ENCODE assay signal across 8 mouse cellular contexts in the genomic region with DNA sequence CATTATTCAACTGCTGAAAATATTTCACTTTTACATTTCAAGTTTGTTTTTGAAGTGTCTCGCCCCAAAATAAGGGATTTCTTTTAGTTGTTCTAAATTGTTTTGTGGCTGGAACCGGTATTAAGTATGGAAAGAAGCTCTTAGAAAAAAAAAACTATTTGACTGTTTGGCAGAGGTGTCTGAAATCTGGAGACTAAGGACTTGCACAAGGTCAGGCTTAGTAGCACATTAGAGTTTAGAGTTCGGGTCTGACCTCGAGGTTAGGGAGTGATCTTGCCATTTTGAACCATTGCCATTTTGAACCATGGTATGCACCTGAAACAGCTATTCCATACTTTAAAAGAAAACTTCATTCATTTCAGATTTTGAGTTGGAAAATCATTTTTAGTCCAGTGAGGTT. TPM values are rescaled to one million over a fixed set of nuclear protein-coding genes. Genes with fewer than 3 reads are reported as not detected.
DNase-seq lines count a peak whose midpoint lies in the region; ATAC-seq and TF ChIP-seq lines count a peak whose summit lies in the region.

No protein-coding gene starts in this region.

- peak overlapping the region; percentile 58; the same call in 1 of the 2 replicates for H3K27ac ChIP-seq in kidney, embryonic 15.5 days
- peak overlapping the region; percentile 88 to 100 for H3K27ac ChIP-seq in heart, embryonic 14.5 days (replicated peaks in 1 of 2; ENCODE audit: control insufficient read depth in 1 of 2, insufficient read depth in 1 of 2, low read depth in 2 of 2, low read length in 2 of 2)
- H3K27ac ChIP-seq in liver, postnatal 0 days (ENCODE audit: low read depth), result peak overlapping the region; percentile 75

- peak overlapping the region; percentile 65 for H3K4me2 ChIP-seq in kidney, embryonic 15.5 days
- peak overlapping the region; percentile 85 for H3K4me2 ChIP-seq in heart, embryonic 14.5 days (ENCODE audit: low read length)
- H3K4me2 ChIP-seq in liver, postnatal 0 days (ENCODE audit: low read depth, low read length), result peak overlapping the region; percentile 75

- no peak for ATAC-seq in kidney, embryonic 15.5 days (replicated peaks; ENCODE audit: low FRiP score)
- ATAC-seq in heart, embryonic 14.5 days (ENCODE audit: insufficient number of reproducible peaks, insufficient read depth, low FRiP score, low read depth), result no peak
- no peak for ATAC-seq in liver, postnatal 0 days

- 1% methylated on average over 4 of the region's 4 CpGs for WGBS in kidney, embryonic 15.5 days
- WGBS in heart, embryonic 14.5 days, result under 1% methylated on average over 4 of the region's 4 CpGs
- WGBS in liver, postnatal 0 days (ENCODE audit: insufficient replicate concordance), result 1% methylated on average over 4 of the region's 4 CpGs

- H3K9me3 ChIP-seq in kidney, embryonic 15.5 days (replicated peaks), result no peaks in the 10 kb centered on the region
- H3K9me3 ChIP-seq in heart, embryonic 14.5 days (ENCODE audit: control insufficient read depth, low read length), result no peaks in the 10 kb centered on the region
- no peaks in the 10 kb centered on the region for H3K9me3 ChIP-seq in liver, postnatal 0 days (ENCODE audit: low read length)

- H3K27me3 ChIP-seq in kidney, embryonic 15.5 days, result no peaks in the 10 kb centered on the region
- no peaks in the 10 kb centered on the region for H3K27me3 ChIP-seq in heart, embryonic 14.5 days (ENCODE audit: control insufficient read depth, insufficient read depth, low read length)
- H3K27me3 ChIP-seq in liver, postnatal 0 days (ENCODE audit: insufficient read depth, low read length), result no peaks in the 10 kb centered on the region

- H3K4me3 ChIP-seq in kidney, embryonic 15.5 days (replicated peaks), result peak overlapping the region; percentile 94
- H3K4me3 ChIP-seq in heart, embryonic 14.5 days (ENCODE audit: control insufficient read depth in 1 of 2, insufficient read depth in 1 of 2, low read depth in 1 of 2, low read length in 2 of 2), result peak overlapping the region; percentile 48 to 97; a peak in 3 of 4 replicates
- peak overlapping the region; percentile 88 for H3K4me3 ChIP-seq in liver, postnatal 0 days (ENCODE audit: low read depth, low read length)

- DNase-seq in kidney, postnatal 25 days, result no peak
- peak; percentile 21 for DNase-seq in ZHBTc4 (ENCODE audit: low read depth, low spot score)
- no peak for DNase-seq in liver, postnatal 0 days
- no peak for DNase-seq in layer of hippocampus, postnatal 14 days (ENCODE audit: low spot score in 2 of 2)
- DNase-seq in adrenal gland, postnatal 36 days, result no peak
- no peak for DNase-seq in ovary, postnatal 14 days (ENCODE audit: low spot score)

- no peak; the same call in 1 of the 2 replicates for TF ChIP-seq EP300 in liver, postnatal 0 days (IDR thresholded peaks at IDR 0.05; ENCODE audit: low read depth)

- H3K36me3 ChIP-seq in kidney, embryonic 15.5 days, result peaks cover 18% of the 10 kb centered on the region
- H3K36me3 ChIP-seq in heart, embryonic 14.5 days (ENCODE audit: control insufficient read depth, insufficient read depth, low read length), result peaks cover 23% of the 10 kb centered on the region
- H3K36me3 ChIP-seq in liver, postnatal 0 days (replicated peaks; ENCODE audit: insufficient read depth, low read length), result peaks cover 21% of the 10 kb centered on the region

- peak overlapping the region; percentile 52 for H3K9ac ChIP-seq in kidney, embryonic 15.5 days
- H3K9ac ChIP-seq in heart, embryonic 14.5 days (ENCODE audit: low read length), result peak overlapping the region; percentile 100
- peak overlapping the region; percentile 96 for H3K9ac ChIP-seq in liver, postnatal 0 days (replicated peaks)

- no peak for TF ChIP-seq CTCF in liver, postnatal 0 days (IDR thresholded peaks at IDR 0.05; ENCODE audit: low read depth)

- H3K4me1 ChIP-seq in kidney, embryonic 15.5 days, result peaks cover 12% of the 10 kb centered on the region
- H3K4me1 ChIP-seq in heart, embryonic 14.5 days (ENCODE audit: control insufficient read depth in 2 of 2, insufficient read depth in 2 of 2, low read length in 2 of 2), result peaks cover 0 to 12% of the 10 kb centered on the region in 2 experiments; a peak in 1 of 4 replicates
- H3K4me1 ChIP-seq in liver, postnatal 0 days (ENCODE audit: insufficient read depth), result peaks cover 11% of the 10 kb centered on the region; the same call in 1 of the 2 replicates

RNA-seq across cellular contexts. Expression of gene Zfand5, which starts 1.4 kb away (rescaled TPM):
- polyA plus RNA-seq in kidney, embryonic 15.5 days (2015; fragmentation: Nextera tagmentation; extraction: Ambion mirVana), result 88.1 and 104 TPM in 2 replicates
- 125 and 129 TPM in 2 replicates for polyA plus RNA-seq in heart, embryonic 14.5 days (2014; fragmentation: Nextera tagmentation; extraction: Ambion mirVana)
- 45.0 and 45.6 TPM in 2 replicates for polyA plus RNA-seq in liver, postnatal 0 days (2015; fragmentation: Nextera tagmentation; extraction: Ambion mirVana)
- total RNA-seq in layer of hippocampus, postnatal 14 days (2021), result 100 to 1,000 TPM; 155 to 165 TPM
- 100 to 1,000 TPM; 189 to 297 TPM for total RNA-seq in adrenal gland, postnatal 36 days (2021)
